In the genomic region with DNA sequence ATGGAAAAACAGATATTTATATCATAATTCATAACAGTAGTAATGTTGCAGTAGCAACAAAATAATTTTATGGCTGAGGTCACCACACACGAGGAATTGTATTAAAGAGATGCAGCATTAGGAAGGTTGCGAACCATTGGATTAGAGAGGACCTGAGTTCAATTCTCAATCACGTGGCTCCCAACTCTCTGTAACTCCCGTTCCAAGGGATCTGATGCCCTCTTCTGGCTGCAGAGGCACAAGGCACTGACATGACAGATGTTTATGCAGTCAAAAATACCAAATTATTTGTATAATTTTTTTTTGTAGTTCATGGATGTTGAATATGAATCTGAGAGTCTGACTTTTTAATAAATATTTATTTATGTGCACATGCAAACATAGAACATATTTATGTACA, we compare ENCODE assay signal across 9 mouse cellular contexts. TPM values are rescaled to one million over a fixed set of nuclear protein-coding genes. Genes with fewer than 3 reads are reported as not detected.
A peak's percentile ranks its signal among the peaks of the same experiment; 100 is the strongest.
DNase-seq lines count a peak whose midpoint lies in the region; TF ChIP-seq lines count a peak whose summit lies in the region.
"Had no signal": no experiment of that assay in that cellular context is flagged by ENCODE, and none has a peak within 500 bp of the region (broad histone marks: within the 10 kb centered on the region; RNA-seq: fewer than 3 reads in every experiment).

No protein-coding gene starts in this region.

- DNase-seq in cerebellum, postnatal 10 days, result peak; percentile 12 to 19
- DNase-seq in cerebellum, postnatal 25 days, result no peak
- peak; percentile 4 for DNase-seq in lung, postnatal 10 days
- DNase-seq in lung, adult 2 months, result no peak
- no peak for DNase-seq in brain, embryonic 14.5 days (ENCODE audit: low read depth)
- peak; percentile 55 for DNase-seq in thymus, postnatal 0 days (ENCODE audit: low spot score)
- no peak for DNase-seq in cerebellum, adult 8-10 months
- no peak for DNase-seq in urinary bladder, adult 18-20 months (ENCODE audit: low spot score in 2 of 2)

- no peak overlapping the region for H3K4me3 ChIP-seq in lung, adult 2 months (replicated peaks; ENCODE audit: extremely low read depth, low read depth, low read length)

- H3K4me1 ChIP-seq in lung, adult 2 months (ENCODE audit: control insufficient read depth, insufficient read depth, low read length), result no peaks in the 10 kb centered on the region

- TF ChIP-seq POLR2A in lung, adult 2 months (IDR thresholded peaks at IDR 0.05; ENCODE audit: borderline replicate concordance, extremely low read depth, low read depth, low read length), result no peak
- no peak for TF ChIP-seq POLR2A in brain, embryonic 14.5 days (IDR thresholded peaks at IDR 0.05; ENCODE audit: borderline replicate concordance, extremely low read depth, insufficient read depth, insufficient read length, poor library complexity, severe bottlenecking)

- WGBS in lung, adult 2 months, result 63% methylated on average over 4 of the region's 4 CpGs

- TF ChIP-seq CTCF in lung, adult 2 months (IDR thresholded peaks at IDR 0.05; ENCODE audit: insufficient read depth, low read length), result no peak
- TF ChIP-seq CTCF in brain, embryonic 14.5 days (IDR thresholded peaks at IDR 0.05; ENCODE audit: borderline replicate concordance, extremely low read depth, insufficient read depth, insufficient read length), result peak; percentile 45; the same call in 1 of the 2 replicates

RNA-seq across cellular contexts. Expression of gene Spag16, which starts 51.2 kb away (rescaled TPM):
- polyA plus RNA-seq in lung, adult 2 months (2012; rRNA removed), result 2.9 and 4.5 TPM in 2 replicates
- polyA plus RNA-seq in brain, embryonic 14.5 days (2012; rRNA removed), result 1.3 and 1.6 TPM in 2 replicates
- polyA plus RNA-seq in thymus, postnatal 0 days (2015; fragmentation: Nextera tagmentation; extraction: Ambion mirVana), result 0.37 and 0.60 TPM in 2 replicates
- polyA plus RNA-seq: small intestine, adult 2 months had no signal

Comparison
In these comparisons a context has a peak if more than half of its experiments do, and no peak if none do; other contexts are left out.
1. DNase-seq: peak in cerebellum, postnatal 10 days (2 of 2), lung, postnatal 10 days (single experiment) and thymus, postnatal 0 days (single experiment); none in cerebellum, postnatal 25 days (0 of 2), lung, adult 2 months (single experiment), brain, embryonic 14.5 days (single experiment), cerebellum, adult 8-10 months (single experiment) and urinary bladder, adult 18-20 months (0 of 2).